Mouse (Mus musculus): ENCODE data around the gene Slc35f2. TPM values are rescaled to one million over a fixed set of nuclear protein-coding genes. Genes with fewer than 3 reads are reported as not detected.

Slc35f2 gene
- total RNA-seq, 1 experiment from 2014 or later = 19.9 TPM

DNA sequence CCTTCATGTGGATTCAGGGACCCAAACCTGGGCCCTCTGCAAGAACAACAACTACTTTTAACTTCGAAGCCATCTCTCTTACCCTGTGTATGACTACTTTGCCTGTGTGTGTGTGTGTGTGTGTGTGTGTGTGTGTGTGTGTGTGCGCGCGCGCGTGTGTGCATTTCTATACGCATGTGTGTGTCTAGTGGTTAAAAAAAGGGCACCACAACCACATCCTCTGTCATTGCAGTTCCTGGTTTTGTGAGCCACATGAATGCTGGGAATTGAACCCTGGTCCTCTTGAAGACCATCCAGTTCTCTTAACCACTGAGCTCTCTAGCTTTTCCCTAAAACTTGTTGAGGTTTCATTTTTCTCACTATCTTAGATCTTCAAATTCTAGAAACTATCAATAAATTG, 31.6 kb downstream of the Slc35f2 start:
- ATAC-seq (replicated peaks in 1 of 2; ENCODE audit: insufficient read depth in 1 of 2, low FRiP score in 2 of 2, low TSS enrichment in 1 of 2, low read depth in 1 of 2, poor library complexity in 2 of 2, severe bottlenecking in 2 of 2) = no peak

DNA sequence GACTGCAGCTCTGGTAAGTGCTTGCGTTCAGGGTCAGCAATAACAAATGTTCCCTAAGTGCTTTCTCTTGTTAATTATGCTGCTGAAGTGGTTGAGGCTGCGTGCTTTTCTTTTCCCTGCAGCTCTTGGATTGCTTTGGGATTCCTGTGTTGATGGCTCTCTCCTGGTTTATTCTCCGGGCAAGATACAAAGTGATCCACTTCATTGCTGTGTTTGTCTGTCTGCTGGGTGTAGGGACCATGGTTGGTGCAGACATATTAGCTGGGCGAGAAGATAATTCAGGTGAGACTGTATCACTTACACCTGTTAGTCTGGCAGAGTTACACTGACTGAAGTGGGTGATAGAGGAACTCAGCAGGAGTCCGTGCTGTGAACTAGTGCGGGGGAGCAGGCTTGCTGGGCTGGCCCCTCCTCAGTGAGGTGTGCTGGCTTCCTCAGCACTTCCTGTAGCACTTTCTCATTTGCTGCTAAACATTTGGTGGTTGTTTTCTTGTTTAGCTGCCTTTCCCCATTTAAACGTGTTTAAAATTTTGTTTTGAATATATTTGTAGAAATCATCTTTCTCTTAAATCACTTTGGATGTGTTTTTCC, 35.3 kb downstream of the Slc35f2 start:
- ATAC-seq (replicated peaks in 1 of 2; ENCODE audit: insufficient read depth in 1 of 2, low FRiP score in 2 of 2, low TSS enrichment in 1 of 2, low read depth in 1 of 2, poor library complexity in 2 of 2, severe bottlenecking in 2 of 2) = peak in 1 of 2 experiments; percentile 45; a peak in 2 of 4 replicates

DNA sequence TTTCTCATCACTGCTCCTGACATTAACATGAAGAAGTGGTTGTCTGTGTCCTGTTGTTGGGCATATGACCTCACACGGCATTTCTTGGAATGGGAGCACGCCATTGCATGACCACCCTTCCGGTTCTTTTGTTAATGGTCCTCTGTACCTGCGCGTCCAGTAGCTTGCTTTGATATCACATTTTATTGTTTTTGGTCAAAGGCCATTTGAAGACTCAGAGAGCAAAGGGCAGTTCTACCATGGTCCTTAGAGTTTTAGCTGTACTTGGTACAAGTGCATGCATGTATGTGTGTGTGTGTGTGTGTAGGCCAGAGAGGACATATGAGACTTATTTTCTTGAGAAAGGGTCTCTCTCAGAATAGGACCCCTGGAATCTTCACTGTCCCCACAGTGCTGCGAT, 42.1 kb downstream of the Slc35f2 start:
- ATAC-seq (replicated peaks in 1 of 2; ENCODE audit: insufficient read depth in 1 of 2, low FRiP score in 2 of 2, low TSS enrichment in 1 of 2, low read depth in 1 of 2, poor library complexity in 2 of 2, severe bottlenecking in 2 of 2) = no peak

DNA sequence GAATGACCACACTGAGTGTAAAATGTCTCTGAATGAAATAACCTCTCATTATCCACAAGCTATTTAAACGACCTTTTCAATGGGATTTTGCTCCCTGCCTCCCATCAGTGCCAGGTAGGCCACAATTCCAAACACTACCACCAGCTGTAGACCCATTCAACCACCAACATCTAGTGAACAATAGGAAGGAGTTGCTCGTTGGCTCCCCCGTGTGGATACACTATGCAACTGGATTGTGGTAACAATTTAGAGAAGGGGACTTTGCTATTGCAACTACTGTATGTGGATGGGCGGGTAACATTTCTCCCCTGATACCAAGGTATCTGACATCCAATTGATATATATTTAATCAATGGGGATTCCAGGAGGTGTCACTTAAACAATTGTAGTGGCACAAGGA, 47.4 kb downstream of the Slc35f2 start:
- peak; percentile 53 to 82; a peak in 3 of 4 replicates for ATAC-seq (replicated peaks in 1 of 2; ENCODE audit: insufficient read depth in 1 of 2, low FRiP score in 2 of 2, low TSS enrichment in 1 of 2, low read depth in 1 of 2, poor library complexity in 2 of 2, severe bottlenecking in 2 of 2)

DNA sequence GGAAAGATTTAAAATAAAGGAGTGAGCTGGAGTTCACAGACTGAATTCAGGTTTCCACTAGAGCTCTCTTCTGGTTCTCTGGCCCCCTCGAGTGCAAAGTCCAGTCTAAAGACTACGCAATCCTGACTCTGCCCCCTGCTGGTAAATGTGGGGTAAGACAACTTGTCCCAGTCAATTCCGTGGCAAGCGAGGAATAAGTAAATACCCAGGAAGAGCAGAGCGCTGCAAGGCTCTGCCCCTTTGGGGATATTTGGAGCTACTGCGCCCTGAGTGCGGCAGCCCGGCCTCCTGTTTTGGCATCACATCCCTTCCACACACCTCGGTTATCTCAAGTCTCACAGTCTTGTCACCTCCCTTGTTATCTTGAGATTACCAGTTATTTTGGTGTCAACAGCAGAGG, 54.0 kb downstream of the Slc35f2 start:
- ATAC-seq (replicated peaks in 1 of 2; ENCODE audit: insufficient read depth in 1 of 2, low FRiP score in 2 of 2, low TSS enrichment in 1 of 2, low read depth in 1 of 2, poor library complexity in 2 of 2, severe bottlenecking in 2 of 2) = peak in 1 of 2 experiments; percentile 51; a peak in 2 of 4 replicates

DNA sequence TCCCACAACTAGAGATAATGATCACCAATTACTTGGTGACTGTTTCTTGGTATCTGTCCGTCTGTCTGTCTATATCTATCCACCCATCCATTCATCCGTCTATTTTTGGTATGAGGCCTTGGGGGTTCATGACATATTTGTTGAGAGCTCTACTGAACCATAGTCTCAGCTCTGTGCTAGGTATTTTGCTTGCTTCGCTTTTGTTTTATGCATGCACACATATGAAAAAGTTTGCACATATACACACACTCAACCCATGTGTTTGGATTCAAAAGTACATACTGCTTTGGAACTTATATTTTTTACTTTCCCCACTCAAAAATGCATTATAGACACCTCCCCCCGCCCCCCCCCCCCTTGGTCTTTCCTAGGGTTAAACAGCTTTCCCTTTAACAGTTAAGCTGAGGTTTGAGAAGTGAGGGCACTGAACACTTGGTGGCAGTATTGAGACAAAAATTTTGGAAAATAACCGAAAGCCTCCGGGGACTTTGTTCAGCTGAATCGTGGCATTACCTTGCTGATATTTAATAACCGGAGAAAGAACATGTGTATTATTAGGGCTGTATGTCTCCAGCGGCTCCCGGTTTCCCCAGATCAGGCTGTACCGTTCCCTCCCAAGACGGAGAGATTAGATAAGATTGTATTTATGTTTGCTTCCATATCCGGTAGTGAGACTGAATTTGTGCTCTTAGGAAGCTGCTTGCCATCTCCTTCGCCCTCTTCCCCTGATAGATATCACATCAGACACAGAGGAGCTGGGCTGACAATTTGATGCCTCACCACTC, 57.9 kb downstream of the Slc35f2 start:
- ATAC-seq (replicated peaks in 1 of 2; ENCODE audit: insufficient read depth in 1 of 2, low FRiP score in 2 of 2, low TSS enrichment in 1 of 2, low read depth in 1 of 2, poor library complexity in 2 of 2, severe bottlenecking in 2 of 2) = peak; percentile 56 to 76; a peak in 2 of 4 replicates

DNA sequence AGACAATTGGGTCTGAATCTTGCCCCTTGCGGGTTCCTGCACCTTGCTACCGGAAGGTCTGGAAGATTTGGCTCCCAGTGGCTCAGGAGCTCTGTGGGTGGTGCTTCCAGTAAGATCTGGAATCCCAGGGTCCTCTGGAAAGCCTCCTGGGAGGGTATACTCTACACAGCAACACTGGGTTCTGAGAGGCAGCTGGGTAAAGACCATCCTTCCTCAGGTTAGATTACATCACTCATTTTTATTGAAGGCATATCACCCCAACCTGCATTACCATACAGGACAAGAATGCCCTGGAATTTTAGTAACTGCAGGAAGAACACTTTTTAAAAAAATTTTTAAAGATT, 58.5 kb downstream of the Slc35f2 start:
- no peak for ATAC-seq (replicated peaks in 1 of 2; ENCODE audit: insufficient read depth in 1 of 2, low FRiP score in 2 of 2, low TSS enrichment in 1 of 2, low read depth in 1 of 2, poor library complexity in 2 of 2, severe bottlenecking in 2 of 2)

DNA sequence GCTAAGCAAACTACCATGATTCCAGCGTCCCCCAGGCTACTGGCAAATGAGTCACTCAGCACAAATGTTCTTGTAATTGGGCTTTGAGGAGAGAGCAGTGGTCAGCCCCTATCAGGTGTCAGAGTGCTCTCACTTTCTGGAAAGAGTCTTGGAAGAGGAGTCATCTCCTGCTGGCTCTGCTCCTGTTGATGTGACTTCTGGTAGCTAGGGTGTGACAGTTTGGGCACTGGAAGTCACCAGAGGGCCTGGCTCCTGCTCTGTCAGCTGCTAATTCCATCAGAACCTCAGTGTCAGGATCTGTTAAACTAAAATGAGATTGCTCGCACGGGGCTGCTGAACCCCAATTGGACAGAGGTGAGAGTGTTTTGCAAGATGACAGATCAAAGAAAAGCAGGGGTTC, 63.7 kb downstream of the Slc35f2 start:
- no peak for ATAC-seq (replicated peaks in 1 of 2; ENCODE audit: insufficient read depth in 1 of 2, low FRiP score in 2 of 2, low TSS enrichment in 1 of 2, low read depth in 1 of 2, poor library complexity in 2 of 2, severe bottlenecking in 2 of 2)

DNA sequence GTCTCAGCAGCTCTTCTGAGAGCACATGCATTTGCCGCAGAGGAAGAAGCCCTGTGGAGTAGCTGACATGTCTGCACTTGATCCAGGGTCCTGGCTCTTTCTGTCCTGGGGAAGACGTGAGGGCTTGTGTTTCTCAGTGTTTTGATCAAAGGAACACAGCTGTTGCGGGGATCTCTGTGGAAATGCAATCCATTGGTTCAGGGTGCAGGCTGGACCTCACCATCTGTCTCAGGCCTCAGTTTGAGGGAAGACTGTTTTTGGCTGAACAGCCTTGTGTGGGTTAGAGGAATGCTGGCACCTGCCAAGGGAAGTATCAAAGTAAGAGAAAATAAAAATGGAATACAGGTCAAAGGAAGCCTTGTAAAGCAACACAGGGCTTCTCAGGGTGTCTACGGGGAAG, 64.6 kb downstream of the Slc35f2 start:
- ATAC-seq (replicated peaks in 1 of 2; ENCODE audit: insufficient read depth in 1 of 2, low FRiP score in 2 of 2, low TSS enrichment in 1 of 2, low read depth in 1 of 2, poor library complexity in 2 of 2, severe bottlenecking in 2 of 2) = no peak

DNA sequence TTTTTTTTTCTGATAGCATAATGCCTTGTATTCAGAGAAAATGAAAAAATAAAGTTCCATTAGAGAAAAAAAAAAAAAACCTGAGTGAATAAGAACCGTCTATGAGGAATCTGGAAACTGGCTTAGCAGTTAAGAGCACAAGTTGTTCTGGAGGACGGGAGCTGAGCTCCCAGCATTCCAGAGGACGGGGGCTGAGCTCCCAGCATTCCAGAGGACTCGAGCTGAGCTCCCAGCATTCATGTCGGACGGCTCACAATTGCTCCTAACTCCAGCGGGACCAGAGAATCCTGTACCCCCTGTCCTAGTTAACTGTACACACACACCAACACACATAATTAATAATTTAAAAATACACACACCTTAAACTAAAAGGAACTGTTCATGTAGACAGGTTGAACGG, 67.5 kb downstream of the Slc35f2 start:
- no peak for ATAC-seq (replicated peaks in 1 of 2; ENCODE audit: insufficient read depth in 1 of 2, low FRiP score in 2 of 2, low TSS enrichment in 1 of 2, low read depth in 1 of 2, poor library complexity in 2 of 2, severe bottlenecking in 2 of 2)

DNA sequence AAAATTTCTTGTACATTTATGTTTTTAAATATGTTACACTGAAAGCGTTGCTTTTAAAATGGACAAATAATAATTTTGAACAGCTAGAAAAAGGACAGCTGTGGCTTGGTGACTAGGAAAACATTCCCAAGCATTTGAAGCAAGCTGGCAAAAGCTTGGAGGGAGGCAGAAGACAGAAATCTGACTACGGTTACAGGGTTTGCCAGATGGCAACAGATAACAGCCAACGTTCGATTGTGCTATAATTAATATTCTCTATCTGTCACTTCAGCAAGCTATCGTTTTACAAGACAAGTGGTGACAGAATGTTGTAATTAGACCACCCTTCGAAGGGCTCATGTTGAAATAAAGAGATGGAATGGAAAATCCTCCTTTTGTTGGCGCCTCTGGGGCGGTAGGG, 77.2 kb downstream of the Slc35f2 start:
- ATAC-seq (replicated peaks in 1 of 2; ENCODE audit: insufficient read depth in 1 of 2, low FRiP score in 2 of 2, low TSS enrichment in 1 of 2, low read depth in 1 of 2, poor library complexity in 2 of 2, severe bottlenecking in 2 of 2) = no peak

DNA sequence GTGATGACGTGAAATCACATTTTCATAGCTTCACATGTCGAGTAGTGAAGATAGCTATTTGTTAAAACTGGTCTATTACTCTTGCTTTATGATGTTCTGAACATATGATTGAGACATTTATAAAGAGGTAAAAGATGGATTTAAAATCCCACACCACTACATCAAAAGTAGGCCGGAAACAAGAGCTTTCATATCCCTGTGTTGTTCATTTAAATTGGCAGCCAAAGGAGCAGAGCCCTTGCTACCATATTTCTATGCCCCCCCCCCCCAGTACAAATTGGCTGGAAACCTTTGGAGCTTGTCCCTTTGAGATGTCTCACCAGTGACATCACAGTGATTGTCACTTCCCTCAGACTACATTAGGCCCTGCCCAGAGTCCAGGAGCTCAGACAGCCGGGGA, 78.5 kb downstream of the Slc35f2 start, which contains the start of gene Sln:
Gene Sln, plus strand, starts transcription at position 301 of the 400 bp plus-strand sequence.
- no peak for ATAC-seq (replicated peaks in 1 of 2; ENCODE audit: insufficient read depth in 1 of 2, low FRiP score in 2 of 2, low TSS enrichment in 1 of 2, low read depth in 1 of 2, poor library complexity in 2 of 2, severe bottlenecking in 2 of 2)

GRCm38 (mm10) chr9:53852158-53852557, 80.8 kb downstream of the Slc35f2 start:
- no peak for ATAC-seq (replicated peaks in 1 of 2; ENCODE audit: insufficient read depth in 1 of 2, low FRiP score in 2 of 2, low TSS enrichment in 1 of 2, low read depth in 1 of 2, poor library complexity in 2 of 2, severe bottlenecking in 2 of 2)

GRCm38 (mm10) chr9:53853672-53854071, 82.3 kb downstream of the Slc35f2 start:
- ATAC-seq (replicated peaks in 1 of 2; ENCODE audit: insufficient read depth in 1 of 2, low FRiP score in 2 of 2, low TSS enrichment in 1 of 2, low read depth in 1 of 2, poor library complexity in 2 of 2, severe bottlenecking in 2 of 2) = no peak

DNA sequence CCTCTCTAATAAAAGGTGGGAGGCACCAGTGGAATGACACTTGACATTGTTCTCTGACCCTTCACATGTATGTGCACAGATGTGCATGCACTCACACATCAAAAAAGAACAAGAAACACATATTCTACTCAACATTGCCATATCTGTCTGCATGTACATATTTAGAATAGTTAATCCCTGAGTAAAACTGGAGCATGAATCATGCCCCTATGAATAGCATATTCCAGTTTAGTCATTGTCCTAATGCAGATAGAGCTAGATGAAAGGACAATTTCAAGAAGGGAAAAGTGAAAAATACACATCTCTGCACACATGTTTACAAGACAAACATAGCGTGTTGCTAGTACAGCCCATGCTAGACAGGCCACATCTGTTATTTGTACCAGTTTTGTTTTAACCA, 83.2 kb downstream of the Slc35f2 start:
- ATAC-seq (replicated peaks in 1 of 2; ENCODE audit: insufficient read depth in 1 of 2, low FRiP score in 2 of 2, low TSS enrichment in 1 of 2, low read depth in 1 of 2, poor library complexity in 2 of 2, severe bottlenecking in 2 of 2) = no peak

GRCm38 (mm10) chr9:53857864-53858263, 86.5 kb downstream of the Slc35f2 start:
- ATAC-seq (replicated peaks in 1 of 2; ENCODE audit: insufficient read depth in 1 of 2, low FRiP score in 2 of 2, low TSS enrichment in 1 of 2, low read depth in 1 of 2, poor library complexity in 2 of 2, severe bottlenecking in 2 of 2) = no peak

All from hematopoietic stem cell, adult 5-6 weeks (primary cell).